Mouse (Mus musculus) yolk sac, embryonic 10.5 days (tissue): Measurements from ENCODE around the gene Bpifb1.
"Not testable (repeated sequence)": the region's sequence is repeated elsewhere in the genome, so short reads cannot be mapped to it uniquely, and the experiment has no call there.

Experiments used
- DNase-seq: peaks from one replicate; pipeline ENCODE4 v3.0.0-alpha.2; 2017; ENCODE audit warnings: low spot score

Bpifb1 gene

DNA sequence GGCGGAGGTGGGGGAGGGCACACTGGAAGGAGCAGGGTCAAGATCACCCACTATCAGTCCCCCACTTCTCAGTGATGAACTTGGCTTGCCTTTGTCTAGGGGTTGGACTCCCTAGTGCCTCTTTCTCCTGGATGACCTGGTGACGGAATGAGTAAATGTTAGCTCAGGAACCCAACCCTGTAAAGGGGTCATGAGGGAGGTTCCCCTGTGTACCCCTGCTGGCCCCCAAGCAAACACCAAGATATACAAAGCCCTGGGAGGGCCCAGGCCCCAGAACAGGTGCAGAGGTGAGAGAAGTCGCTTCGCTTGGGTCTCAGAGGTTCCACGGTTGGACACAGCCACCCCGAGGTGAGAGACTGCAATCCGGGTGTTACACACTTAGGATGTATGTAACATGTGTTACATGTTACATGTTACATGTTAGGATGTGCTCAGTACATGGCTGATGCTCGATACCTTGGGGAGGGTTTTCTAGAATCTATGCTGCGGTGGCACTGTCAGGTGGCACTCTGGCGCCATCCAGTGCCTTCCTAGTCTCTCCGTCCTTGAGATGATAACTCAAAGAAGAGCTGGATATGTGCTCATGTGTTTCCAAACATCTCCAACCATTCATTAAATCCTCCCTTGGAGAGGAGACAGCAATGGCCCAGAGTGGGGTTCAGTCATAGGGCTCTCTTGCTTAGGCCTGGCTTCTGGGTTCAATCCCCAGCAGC, at the start of gene Bpifb1:
Gene Bpifb1, plus strand, starts transcription at position 273 of the 713 bp plus-strand sequence.
- DNase-seq, result no peak

DNA sequence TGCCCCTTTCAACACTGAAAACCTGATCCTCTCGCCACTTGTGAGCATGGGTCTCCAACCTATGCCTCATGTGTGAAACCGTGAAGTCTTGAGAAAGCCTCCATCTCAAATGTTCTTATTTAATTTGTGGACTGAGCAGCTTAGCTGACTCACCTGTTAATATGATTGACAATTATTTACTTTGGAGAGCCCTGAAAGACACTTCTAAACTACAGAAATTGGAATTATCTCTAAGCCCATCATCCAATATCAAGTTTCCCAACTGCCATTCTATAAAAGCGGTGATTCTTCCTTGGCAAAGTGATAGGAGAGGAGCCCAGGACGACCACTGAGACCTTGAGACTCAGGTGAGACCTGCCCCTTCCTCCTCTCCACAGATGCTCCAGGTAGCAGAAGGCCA, 48.0 kb upstream of the Bpifb1 start, which contains the start of gene Bpifa1:
Gene Bpifa1, plus strand, starts transcription at position 301 of the 400 bp plus-strand sequence.
- DNase-seq, result no peak

DNA sequence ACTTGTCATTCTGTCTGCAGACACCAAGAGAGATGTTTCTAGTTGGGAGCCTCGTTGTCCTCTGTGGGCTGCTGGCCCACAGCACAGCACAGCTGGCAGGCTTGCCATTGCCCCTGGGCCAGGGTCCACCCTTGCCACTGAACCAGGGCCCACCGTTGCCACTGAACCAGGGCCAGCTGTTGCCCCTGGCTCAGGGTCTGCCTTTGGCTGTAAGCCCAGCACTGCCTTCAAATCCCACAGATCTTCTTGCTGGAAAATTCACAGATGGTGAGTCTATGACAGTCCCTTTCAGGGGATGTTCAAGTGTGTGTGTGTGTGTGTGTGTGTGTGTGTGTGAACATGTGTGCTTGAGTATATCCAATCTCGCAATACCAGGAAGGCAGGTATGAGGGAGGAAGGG, 46.9 kb upstream of the Bpifb1 start:
- DNase-seq, result no peak

DNA sequence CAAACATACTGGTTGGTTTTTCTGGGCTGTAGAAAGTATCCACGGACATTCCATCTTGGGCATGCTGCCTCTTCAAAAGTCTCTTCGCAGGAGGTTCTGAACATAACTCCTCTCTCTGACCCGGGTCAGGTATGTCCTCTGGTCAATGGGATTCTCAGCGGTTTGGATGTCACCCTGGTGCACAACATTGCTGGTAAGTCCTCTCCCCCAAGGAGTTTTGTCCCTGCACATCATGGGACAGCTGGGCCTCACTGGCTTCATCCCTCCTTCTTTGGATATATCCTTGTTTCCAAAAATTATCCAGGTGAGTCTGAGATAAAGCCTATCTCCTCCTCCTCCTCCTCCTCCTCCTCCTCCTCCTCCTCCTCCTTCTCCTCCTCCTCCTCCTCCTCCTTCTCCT, 43.1 kb upstream of the Bpifb1 start:
- DNase-seq, result no peak

DNA sequence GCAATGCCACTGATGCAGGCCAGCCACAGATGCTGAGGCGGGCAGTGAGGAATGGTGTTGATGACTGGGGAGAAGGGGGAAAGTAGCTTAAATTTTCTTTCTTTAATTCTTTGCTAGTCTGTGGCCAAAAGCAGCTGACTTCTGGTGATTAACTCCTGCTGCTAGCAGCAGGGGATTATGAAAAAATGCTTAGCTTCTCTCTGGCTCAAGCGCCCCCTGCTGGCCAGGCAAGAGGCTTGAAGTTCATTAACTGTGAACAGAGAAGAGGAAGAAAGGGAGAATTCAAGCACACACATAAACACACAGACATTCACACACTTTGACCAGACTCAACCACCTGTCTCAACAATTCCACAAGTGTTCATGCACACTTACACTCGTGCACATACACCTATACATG, 32.2 kb upstream of the Bpifb1 start:
- DNase-seq, result no peak

DNA sequence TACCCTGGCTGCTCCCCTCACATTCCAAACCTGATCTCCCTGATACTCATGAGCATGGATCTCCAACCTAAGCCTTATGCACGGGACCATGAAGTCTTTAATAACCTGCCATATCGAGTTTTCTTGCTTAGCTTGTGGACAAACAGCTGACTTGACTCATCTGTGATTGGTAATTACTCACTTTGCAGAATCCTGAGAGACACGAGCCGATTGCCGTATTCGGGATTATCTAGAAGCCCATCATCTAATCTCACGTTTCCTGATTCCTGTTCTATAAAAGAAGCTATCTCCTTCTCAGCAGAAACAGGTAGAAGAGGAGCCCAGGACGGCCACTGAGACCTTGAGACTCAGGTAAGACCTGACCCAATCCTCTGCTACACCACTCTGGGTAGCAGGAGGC, 28.3 kb upstream of the Bpifb1 start, which contains the start of gene Bpifa5:
Gene Bpifa5, plus strand, starts transcription at position 301 of the 400 bp plus-strand sequence.
- DNase-seq, result no peak

DNA sequence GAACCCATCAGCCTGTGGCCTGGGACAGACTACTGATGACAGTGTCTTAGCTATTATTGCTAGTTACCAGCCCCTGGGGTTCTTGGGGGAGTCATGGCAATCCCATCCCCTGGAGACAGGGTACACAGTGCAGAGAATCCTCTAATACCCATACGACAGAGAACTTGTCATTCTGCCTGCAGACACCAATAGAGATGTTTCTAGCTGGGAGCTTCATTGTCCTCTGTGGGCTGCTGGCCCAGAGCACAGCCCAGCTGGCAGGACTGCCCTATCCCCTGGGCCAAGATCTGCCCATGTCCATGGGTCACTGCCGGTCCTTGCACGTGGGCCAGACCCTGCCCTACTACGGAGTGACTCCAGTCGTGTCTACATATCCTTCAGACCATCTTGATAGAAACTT, 27.3 kb upstream of the Bpifb1 start:
- DNase-seq, result no peak

DNA sequence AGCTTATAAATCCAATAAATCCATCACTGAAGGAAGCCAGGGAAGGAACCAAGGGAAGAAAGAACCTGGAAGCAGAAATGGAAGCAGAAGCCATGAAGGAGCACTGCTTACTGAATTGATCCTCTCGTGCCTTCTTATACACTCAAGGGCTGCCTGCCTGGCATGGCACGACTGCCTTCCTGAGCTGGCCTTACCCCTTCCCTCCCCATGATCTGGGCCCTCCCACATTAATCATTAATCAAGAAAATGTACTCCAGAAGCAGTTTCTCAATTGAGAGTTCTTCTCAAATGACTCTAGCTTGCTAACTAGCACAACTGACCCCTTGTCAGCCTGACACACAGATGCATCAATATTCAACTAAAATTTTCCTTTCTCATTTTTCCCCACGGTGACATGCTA, 21.4 kb upstream of the Bpifb1 start:
- no peak for DNase-seq

DNA sequence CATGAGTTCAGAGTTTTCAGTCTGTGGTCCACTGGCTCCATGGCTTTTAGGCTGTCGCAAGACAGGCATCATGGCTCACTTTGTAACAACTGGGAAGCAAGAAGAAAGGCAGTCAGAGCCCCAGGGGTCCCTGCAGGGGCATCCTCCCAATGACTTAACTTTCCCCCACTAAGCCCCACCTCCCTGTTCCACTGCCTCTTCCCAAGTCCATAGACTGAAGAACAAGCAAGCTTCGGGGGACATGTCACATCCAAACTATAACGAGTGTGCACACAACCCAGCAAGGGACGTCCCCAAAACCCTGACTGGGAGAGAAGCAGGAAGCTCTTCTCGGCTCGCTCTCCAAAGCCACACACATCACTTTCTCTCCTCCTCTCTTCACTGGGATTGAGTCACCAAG, 19.0 kb upstream of the Bpifb1 start:
- DNase-seq, result no peak

DNA sequence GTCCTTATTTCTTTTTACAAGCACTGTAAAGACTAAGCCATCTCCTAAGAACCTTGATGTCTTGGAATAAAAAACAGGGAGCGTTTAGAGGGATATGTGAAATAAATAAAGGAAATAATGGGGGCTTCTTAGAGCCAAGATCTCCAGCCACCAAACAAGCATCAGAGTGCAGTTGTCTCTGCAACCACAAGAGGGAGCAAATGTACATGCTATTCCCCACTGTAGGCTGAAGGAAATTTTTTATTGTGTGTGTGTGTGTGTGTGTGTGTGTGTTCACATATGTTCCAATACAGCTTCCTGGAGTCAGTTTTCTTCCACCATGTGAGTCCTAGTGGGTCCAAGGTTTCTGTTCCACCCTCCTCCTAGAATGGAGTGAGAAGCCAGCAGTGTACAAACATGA, 17.3 kb upstream of the Bpifb1 start:
- DNase-seq, result no peak

DNA sequence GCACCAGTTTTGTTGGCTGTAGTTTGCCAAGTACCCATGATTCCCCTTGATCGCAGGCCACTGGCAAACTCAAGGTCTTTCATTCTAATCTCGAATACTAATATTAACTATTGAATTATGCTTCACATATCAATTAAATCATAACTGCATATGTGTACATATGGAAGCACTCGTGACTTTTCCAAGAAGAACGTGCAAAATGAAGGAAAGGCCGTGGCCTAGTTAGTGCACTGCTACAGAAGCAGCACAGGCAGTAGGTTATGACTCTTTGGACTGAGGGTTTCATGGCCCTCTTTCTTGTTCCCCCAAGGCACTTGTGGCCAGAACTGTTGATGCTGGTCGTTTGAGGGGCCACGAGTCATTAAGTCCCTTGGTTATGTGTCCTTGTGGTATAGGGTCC, 8.7 kb upstream of the Bpifb1 start:
- DNase-seq, result not testable (repeated sequence)

DNA sequence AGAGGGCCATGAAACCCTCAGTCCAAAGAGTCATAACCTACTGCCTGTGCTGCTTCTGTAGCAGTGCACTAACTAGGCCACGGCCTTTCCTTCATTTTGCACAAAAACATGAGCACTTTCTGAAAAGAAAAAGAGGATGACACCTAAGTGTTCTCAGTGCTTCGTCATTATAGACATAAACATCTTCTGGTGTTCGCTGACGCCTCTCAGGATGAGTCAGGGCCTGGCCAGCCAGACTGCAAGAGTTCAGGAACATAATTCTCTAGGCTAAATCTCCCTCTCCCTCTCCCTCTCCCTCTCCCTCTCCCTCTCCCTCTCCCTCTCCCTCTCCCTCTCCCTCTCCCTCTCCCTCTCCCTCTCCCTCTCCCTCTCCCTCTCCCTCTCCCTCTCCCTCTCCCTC, 7.6 kb upstream of the Bpifb1 start:
- not testable (repeated sequence) for DNase-seq

DNA sequence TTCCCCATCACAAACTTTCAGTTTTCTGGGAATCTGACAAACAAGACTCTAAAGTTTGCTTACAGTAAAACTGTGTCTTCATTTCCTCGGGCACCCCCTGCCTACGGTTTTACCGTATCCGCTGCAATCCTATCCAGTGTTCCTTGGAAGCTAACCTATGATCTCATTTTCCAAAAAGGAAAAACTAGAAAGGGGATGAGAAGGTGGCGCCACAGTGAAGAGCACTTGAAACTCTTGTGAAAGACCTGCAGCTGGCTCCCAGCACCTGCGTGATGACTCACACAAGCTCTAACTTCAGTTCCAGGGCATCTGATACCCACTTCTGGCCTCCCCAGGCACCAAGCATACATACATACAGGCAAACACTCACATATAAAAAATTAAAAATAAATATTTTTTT, 5.3 kb upstream of the Bpifb1 start:
- no peak for DNase-seq

DNA sequence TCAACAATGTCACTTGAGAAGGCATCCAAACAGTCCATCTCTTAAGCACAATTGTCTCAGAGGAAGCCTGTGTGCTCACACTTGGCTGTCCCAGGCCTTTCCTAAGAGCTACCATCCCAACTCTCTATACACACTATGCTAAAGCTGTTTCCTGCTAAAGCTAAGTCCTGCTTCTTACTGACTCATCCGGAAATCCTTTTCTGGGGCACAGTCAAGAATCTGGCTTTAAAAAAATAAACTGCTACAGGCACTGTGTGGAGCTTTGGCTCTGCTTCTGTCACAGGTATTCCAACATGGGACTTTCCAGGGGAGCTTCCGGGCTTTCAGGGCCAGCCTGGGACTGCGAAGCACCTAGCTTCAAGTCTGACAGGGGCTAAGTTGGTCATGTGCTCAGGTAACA, 4.9 kb upstream of the Bpifb1 start:
- no peak for DNase-seq

DNA sequence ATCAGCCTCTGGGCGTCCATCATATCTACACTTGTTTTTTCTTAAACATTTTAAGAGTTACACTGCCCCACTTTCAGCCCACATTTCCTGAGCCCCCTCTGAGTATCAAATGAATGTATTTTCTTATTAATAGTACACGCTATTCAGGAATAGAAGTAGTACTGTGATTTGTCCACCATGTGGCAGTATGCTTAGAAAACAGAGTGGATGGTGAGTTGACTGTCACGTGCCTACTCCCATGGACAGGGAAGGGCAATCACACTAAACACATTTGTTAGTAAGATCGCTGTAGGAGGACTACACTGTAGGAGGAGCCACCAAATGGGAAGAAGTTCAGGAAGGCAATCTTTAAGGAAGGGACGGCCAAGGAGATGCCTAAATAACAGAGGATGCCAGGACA, 3.1 kb upstream of the Bpifb1 start:
- DNase-seq, result no peak

DNA sequence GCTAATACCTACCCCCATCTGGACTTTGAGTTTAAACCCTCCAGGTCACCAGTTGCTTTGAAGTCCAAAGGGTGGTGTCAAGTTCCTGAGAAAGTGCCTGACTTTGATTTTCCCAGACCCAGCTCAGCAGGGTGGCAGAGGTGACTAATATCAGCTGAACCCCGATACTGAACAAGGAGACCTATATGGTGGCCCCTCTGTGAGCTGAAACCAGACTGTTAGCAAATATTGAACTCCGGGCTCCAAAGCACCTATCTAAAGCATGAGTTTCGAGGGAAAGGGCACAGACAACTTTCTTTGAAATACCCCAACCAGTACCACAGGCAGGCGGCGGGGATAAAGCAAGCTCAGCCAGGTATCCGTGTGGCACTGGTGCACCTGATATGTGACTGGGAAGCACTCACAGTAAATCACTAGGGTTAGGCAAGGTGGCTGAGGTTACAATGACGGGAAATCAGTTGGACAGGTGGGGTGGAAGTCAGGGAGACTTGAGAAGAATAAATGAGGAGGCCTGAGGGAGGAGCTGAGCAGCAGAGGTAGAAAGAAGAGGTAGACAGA, 662 bp upstream of the Bpifb1 start:
- no peak for DNase-seq

DNA sequence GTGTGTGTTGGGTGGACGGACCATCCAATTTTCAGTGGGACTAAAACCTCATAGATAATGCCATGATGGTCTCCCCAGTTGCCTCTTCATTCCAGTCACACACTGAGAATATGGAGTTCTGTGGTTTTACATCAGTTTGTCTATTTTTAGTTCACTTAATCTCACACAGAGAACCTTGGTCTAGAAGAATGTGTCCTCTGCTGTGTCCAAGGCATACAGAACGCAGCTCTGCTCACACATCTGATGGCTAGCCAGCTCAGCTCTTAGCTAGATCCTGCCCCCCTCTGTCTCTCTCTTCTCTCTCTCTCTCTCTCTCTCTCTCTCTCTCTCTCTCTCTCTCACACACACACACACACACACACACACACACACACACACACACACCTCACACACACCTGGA, 1.5 kb downstream of the Bpifb1 start:
- no peak for DNase-seq

DNA sequence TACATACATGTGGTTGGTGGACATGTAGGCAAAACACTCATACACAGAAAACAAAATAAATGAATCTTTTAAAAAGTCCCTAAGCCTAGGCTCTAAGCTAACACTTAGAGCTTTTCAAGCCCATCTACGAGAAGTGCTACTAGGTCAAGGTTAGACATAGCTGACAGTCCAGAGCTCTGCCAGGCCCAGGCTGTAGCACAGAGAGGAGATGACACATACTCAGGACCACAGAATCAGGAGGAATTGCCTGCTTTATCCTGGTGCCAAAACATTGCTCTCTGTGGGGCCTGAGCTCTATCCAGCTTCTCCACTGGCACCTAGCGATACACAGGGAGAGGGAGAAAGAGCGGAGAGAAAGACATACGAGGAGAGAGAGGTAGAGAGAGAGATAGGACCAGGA, 2.5 kb downstream of the Bpifb1 start:
- DNase-seq, result no peak

DNA sequence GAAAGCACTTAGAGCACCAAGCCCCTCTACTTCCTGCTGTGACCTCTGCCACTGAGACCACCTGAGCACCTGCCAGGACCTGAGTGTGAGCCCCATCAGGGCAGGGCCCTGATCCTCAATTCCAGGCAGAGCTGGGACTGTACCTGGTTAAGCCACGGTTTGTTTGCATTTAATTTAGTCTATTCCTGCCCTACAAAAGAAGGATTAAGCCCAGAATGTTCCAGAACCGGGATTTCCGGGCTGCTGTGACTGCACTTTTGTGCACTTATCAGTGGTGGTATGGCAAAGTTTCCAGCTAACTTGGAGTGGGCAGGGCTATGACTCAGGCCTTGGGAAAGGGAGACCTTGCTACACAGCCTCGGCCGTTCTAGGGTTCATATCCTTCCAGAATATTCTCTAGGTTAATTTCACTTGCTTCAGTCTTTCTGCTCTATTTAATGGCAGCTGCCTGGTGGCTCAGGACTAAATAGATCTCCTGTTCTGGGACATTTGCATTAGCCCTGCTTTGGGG, 3.4 kb downstream of the Bpifb1 start:
- no peak for DNase-seq

DNA sequence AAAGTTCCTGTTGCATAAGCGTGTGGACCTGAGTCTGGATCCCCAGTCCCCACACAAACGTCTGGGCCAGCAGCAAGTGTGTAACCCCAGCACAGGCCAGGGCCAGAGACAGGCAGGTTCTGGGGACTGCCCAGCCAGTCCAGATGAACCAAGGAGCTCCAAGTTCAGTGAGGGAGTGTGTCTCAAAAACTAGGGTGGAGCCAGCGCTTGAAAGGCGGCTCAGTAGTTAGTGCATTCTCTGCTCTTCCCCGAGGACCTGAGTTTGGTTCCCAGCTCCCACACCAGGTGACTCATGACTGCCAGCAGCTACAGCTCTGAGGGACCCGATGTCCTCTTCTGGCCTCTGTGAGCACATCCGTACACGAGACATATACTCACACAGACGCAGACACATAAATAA, 6.4 kb downstream of the Bpifb1 start:
- no peak for DNase-seq

DNA sequence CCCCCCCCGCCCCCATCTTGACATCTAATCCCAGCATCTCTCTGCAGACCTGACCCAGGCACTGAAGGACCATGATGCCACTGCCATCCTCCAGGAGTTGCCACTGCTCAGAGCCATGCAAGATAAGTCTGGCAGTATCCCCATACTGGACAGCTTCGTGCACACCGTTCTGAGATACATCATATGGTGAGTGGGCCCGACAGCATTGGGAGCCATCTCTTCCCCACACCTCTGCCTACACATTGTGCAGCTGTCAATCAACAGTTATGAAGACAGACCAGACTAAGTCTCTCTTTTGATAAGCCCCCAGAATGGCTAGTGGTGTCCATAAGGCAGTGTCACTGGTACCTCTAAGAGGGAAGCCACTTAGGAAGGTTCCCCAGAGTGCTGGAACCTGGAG, 14.0 kb downstream of the Bpifb1 start:
- no peak for DNase-seq

DNA sequence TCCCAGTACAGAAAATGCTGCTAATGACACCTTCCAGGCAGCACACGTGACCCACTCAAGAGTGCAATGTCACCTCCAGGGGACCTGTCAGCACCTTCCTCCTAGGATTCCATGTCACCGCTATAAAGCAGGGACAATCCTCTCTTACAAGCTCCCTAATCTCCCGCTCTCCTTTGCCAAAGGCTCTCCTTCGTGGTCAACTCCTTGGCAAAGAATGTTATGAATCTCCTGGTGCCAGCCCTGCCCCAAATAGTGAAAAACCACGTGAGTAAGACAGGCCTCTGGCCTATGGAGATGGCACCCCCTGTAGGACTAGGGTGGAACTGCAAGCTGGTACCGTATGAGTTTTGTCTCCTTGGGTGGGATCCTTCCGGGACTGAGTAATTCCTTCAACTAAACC, 16.3 kb downstream of the Bpifb1 start:
- DNase-seq, result no peak

DNA sequence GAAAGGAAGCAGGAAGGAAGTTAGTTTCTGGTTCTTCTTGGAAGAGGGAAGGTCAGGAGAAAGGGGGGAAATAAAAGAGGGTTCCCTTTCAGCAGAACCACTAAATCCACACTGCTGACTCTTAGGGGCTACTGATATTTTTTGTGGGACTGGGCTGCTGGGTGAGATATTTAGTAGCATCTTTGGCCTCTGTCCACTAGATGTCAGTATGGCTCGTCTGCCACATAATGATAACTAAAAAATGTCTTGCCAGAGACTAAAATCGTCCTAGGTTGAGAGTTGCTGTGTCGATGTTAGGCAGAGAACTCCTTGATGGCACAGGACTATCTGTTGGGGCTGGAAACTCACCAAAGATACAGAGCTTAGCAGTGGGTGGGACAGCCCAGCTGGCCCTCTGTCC, 18.5 kb downstream of the Bpifb1 start:
- no peak for DNase-seq

DNA sequence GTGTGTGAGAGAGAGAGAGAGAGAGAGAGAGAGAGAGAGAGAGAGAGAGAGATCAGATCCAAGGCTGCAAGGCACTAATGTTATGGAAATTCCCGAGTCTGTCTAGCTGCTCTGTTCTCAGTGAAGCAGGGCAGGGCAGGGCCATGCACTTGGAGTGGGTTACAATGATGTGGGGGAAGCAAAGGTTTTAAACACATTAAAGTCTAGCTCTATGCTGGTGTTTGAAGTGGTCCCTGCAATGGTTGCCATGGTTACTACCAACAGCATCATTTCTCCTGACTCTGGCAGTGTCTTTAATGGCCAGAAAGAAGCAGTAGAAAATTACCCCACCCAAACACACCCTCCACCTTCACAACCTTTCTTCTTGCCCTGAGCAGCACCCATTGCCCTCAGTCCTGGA, 20.5 kb downstream of the Bpifb1 start:
- no peak for DNase-seq
